Mouse (Mus musculus): ENCODE measurements around the gene Tmsb10. TPM values are rescaled to one million over a fixed set of nuclear protein-coding genes. Genes with fewer than 3 reads are reported as not detected.

The Tmsb10 gene
- polyA plus RNA-seq, 1 experiment = 6,677 TPM

- Histone ChIP-seq H3K4me3 (no peak overlapping the region), H3K36me3 (ENCODE audit: control insufficient read depth, insufficient read depth) (no peaks in the 10 kb centered on the region), H3K79me2 (ENCODE audit: control insufficient read depth, insufficient read depth) (no peaks in the 10 kb centered on the region), H3ac (ENCODE audit: control insufficient read depth, insufficient read length) (no peak overlapping the region), H3K27me3 (ENCODE audit: control insufficient read depth, insufficient read depth, insufficient read length) (no peaks in the 10 kb centered on the region), H3K4me2 (ENCODE audit: low read depth) (no peak overlapping the region)
- TF ChIP-seq USF1 (IDR thresholded peaks at IDR 0.05; ENCODE audit: low read depth) (no peak), CEBPB (IDR thresholded peaks at IDR 0.05; ENCODE audit: insufficient read depth, poor library complexity, severe bottlenecking) (no peak), MAX (IDR thresholded peaks at IDR 0.05; ENCODE audit: low read depth) (no peak), SRF (IDR thresholded peaks at IDR 0.05; ENCODE audit: control insufficient read depth, insufficient read length, low read depth) (no peak), MYOG (IDR thresholded peaks at IDR 0.05; ENCODE audit: control insufficient read depth in 1 of 3, insufficient read depth in 1 of 3, insufficient read length in 2 of 3, low read depth in 2 of 3) (no peak), POLR2AphosphoS2 (IDR thresholded peaks at IDR 0.05; ENCODE audit: insufficient read length, low read depth) (no peak), POLR2A (IDR thresholded peaks at IDR 0.05; ENCODE audit: insufficient read length, low read depth) (no peak), MYOD1 (IDR thresholded peaks at IDR 0.05; ENCODE audit: control insufficient read depth in 1 of 3, insufficient read length in 2 of 3, low read depth in 2 of 3) (no peak), REST (IDR thresholded peaks at IDR 0.05; ENCODE audit: insufficient read depth, insufficient read length) (no peak), TCF12 (IDR thresholded peaks at IDR 0.05; ENCODE audit: insufficient read depth, poor library complexity, severe bottlenecking) (no peak), E2F4 (IDR thresholded peaks at IDR 0.05; ENCODE audit: insufficient read depth) (no peak)
Measured at GRCm38 (mm10) chr6:72931533-72931932, 27.0 kb downstream of the Tmsb10 start.

GRCm38 (mm10) chr6:72929795-72930398 lies 28.7 kb downstream of the Tmsb10 start:
- Histone ChIP-seq H3K4me3 (no peak overlapping the region), H3K79me2 (ENCODE audit: control insufficient read depth, insufficient read depth) (no peaks in the 10 kb centered on the region), H3ac (ENCODE audit: control insufficient read depth, insufficient read length) (no peak overlapping the region), H3K4me2 (ENCODE audit: low read depth) (no peak overlapping the region), H3K27me3 (ENCODE audit: control insufficient read depth, insufficient read depth, insufficient read length) (no peaks in the 10 kb centered on the region), H3K36me3 (ENCODE audit: control insufficient read depth, insufficient read depth) (no peaks in the 10 kb centered on the region)
- TF ChIP-seq MYOG (IDR thresholded peaks at IDR 0.05; ENCODE audit: control insufficient read depth in 1 of 3, insufficient read depth in 1 of 3, insufficient read length in 2 of 3, low read depth in 2 of 3) = no peak
- no peak for TF ChIP-seq MYOD1 (IDR thresholded peaks at IDR 0.05; ENCODE audit: control insufficient read depth in 1 of 3, insufficient read length in 2 of 3, low read depth in 2 of 3)
- TF ChIP-seq CEBPB (IDR thresholded peaks at IDR 0.05; ENCODE audit: insufficient read depth, poor library complexity, severe bottlenecking) = no peak
- TF ChIP-seq POLR2AphosphoS2 (IDR thresholded peaks at IDR 0.05; ENCODE audit: insufficient read length, low read depth) = no peak
- no peak for TF ChIP-seq MAX (IDR thresholded peaks at IDR 0.05; ENCODE audit: low read depth)
- TF ChIP-seq TCF3 (IDR thresholded peaks at IDR 0.05; ENCODE audit: insufficient read length, low read depth) = no peak
- TF ChIP-seq USF1 (IDR thresholded peaks at IDR 0.05; ENCODE audit: low read depth) = no peak
- no peak for TF ChIP-seq REST (IDR thresholded peaks at IDR 0.05; ENCODE audit: insufficient read depth, insufficient read length)
- TF ChIP-seq TCF12 (IDR thresholded peaks at IDR 0.05; ENCODE audit: insufficient read depth, poor library complexity, severe bottlenecking) = no peak
- no peak for TF ChIP-seq POLR2A (IDR thresholded peaks at IDR 0.05; ENCODE audit: insufficient read length, low read depth)
- TF ChIP-seq SRF (IDR thresholded peaks at IDR 0.05; ENCODE audit: control insufficient read depth, insufficient read length, low read depth) = no peak

GRCm38 (mm10) chr6:72926755-72927482 lies 31.6 kb downstream of the Tmsb10 start:
- peak overlapping the region; percentile 68 for H3K4me2 ChIP-seq (ENCODE audit: low read depth)

GRCm38 (mm10) chr6:72926031-72926430 lies 32.5 kb downstream of the Tmsb10 start:
- TF ChIP-seq SRF (IDR thresholded peaks at IDR 0.05; ENCODE audit: control insufficient read depth, insufficient read length, low read depth) (no peak), TCF3 (IDR thresholded peaks at IDR 0.05; ENCODE audit: insufficient read length, low read depth) (no peak), MYOG (IDR thresholded peaks at IDR 0.05; ENCODE audit: control insufficient read depth in 1 of 3, insufficient read depth in 1 of 3, insufficient read length in 2 of 3, low read depth in 2 of 3) (no peak)
- Histone ChIP-seq H3ac (ENCODE audit: control insufficient read depth, insufficient read length) (no peak overlapping the region), H3K4me3 (no peak overlapping the region), H3K4me2 (ENCODE audit: low read depth) (peak overlapping the region; percentile 67), H3K36me3 (ENCODE audit: control insufficient read depth, insufficient read depth) (no peaks in the 10 kb centered on the region), H3K27me3 (ENCODE audit: control insufficient read depth, insufficient read depth, insufficient read length) (no peaks in the 10 kb centered on the region), H3K79me2 (ENCODE audit: control insufficient read depth, insufficient read depth) (no peaks in the 10 kb centered on the region)

More at GRCm38 (mm10) chr6:72926755-72927482, 31.6 kb downstream of the Tmsb10 start:
- no peaks in the 10 kb centered on the region for H3K36me3 ChIP-seq (ENCODE audit: control insufficient read depth, insufficient read depth)
- TF ChIP-seq TCF12 (IDR thresholded peaks at IDR 0.05; ENCODE audit: insufficient read depth, poor library complexity, severe bottlenecking) (peak; percentile 4), MAX (IDR thresholded peaks at IDR 0.05; ENCODE audit: low read depth) (no peak), TCF3 (IDR thresholded peaks at IDR 0.05; ENCODE audit: insufficient read length, low read depth) (no peak), MYOG (IDR thresholded peaks at IDR 0.05; ENCODE audit: control insufficient read depth in 1 of 3, insufficient read depth in 1 of 3, insufficient read length in 2 of 3, low read depth in 2 of 3) (peak in 2 of 3 experiments; percentile 30 to 63), SRF (IDR thresholded peaks at IDR 0.05; ENCODE audit: control insufficient read depth, insufficient read length, low read depth) (peak; percentile 26), E2F4 (IDR thresholded peaks at IDR 0.05; ENCODE audit: insufficient read depth) (no peak), MYOD1 (IDR thresholded peaks at IDR 0.05; ENCODE audit: control insufficient read depth in 1 of 3, insufficient read length in 2 of 3, low read depth in 2 of 3) (peak in 1 of 3 experiments; percentile 31)
- H3K27me3 ChIP-seq (ENCODE audit: control insufficient read depth, insufficient read depth, insufficient read length) = no peaks in the 10 kb centered on the region
- no peaks in the 10 kb centered on the region for H3K79me2 ChIP-seq (ENCODE audit: control insufficient read depth, insufficient read depth)
- no peak overlapping the region for H3ac ChIP-seq (ENCODE audit: control insufficient read depth, insufficient read length)
- H3K4me3 ChIP-seq = no peak overlapping the region

Data from myocyte (in vitro differentiated cells).